Mouse (Mus musculus) heart, postnatal 0 days (tissue): Measurements from ENCODE around the gene Irak1bp1. TPM values are rescaled to one million over a fixed set of nuclear protein-coding genes. Genes with fewer than 3 reads are reported as not detected.
A peak's percentile ranks its signal among the peaks of the same experiment; 100 is the strongest.

Source experiments
- ATAC-seq: fragments of 200-750 bp; cut with Nextera tagmentation; 2 replicates; pipeline ENCODE4 v1.8.0; 2017; ENCODE audit warnings: low read depth, moderate number of reproducible peaks, moderate library complexity; ENCODE audit not compliant: insufficient read depth
- DNase-seq: peaks from one replicate; pipeline ENCODE4 v3.0.0-alpha.2; 2016; ENCODE audit warnings: low spot score
- H3K27ac ChIP-seq: fragments of 300-500 bp; sonication (generic); 2 replicates; pipeline ENCODE4 v1.5.1; 2014; ENCODE audit warnings: low read depth, mild to moderate bottlenecking
- H3K27me3 ChIP-seq: fragments of 300-500 bp; sonication (generic); 2 replicates; pipeline ENCODE4 v1.6.1; 2014; ENCODE audit warnings: low read length, mixed read lengths; ENCODE audit not compliant: control insufficient read depth, insufficient read depth
- H3K36me3 ChIP-seq: fragments of 300-500 bp; sonication (generic); replicated peaks from 2 replicates; pipeline ENCODE4 v1.6.1; 2014; ENCODE audit warnings: low read length, mixed read lengths; ENCODE audit not compliant: control insufficient read depth, insufficient read depth
- H3K4me1 ChIP-seq: fragments of 300-500 bp; sonication (generic); 2 replicates; pipeline ENCODE4 v1.6.1; 2014; ENCODE audit warnings: antibody characterized with exemption; ENCODE audit not compliant: control insufficient read depth, insufficient read depth
- H3K4me2 ChIP-seq: fragments of 300-500 bp; sonication (generic); 2 replicates; pipeline ENCODE4 v1.6.1; 2014; ENCODE audit warnings: low read depth, mild to moderate bottlenecking, low read length, moderate library complexity
- H3K4me3 ChIP-seq: fragments of 300-500 bp; sonication (generic); 2 replicates; pipeline ENCODE4 v1.5.1; 2014; ENCODE audit warnings: low read depth, low read length
- H3K9ac ChIP-seq: fragments of 300-500 bp; sonication (generic); replicated peaks from 2 replicates; pipeline ENCODE4 v1.6.1; 2014; ENCODE audit warnings: low read depth, low read length, mixed read lengths
- H3K9me3 ChIP-seq: fragments of 300-500 bp; sonication (generic); replicated peaks from 2 replicates; pipeline ENCODE4 v1.6.1; 2016; ENCODE audit warnings: low read length; ENCODE audit not compliant: control insufficient read depth
- CTCF ChIP-seq: IDR thresholded peaks from 2 replicates; pipeline ENCODE4 v1.5.1; 2016; ENCODE audit warnings: antibody characterized with exemption, control low read depth, low read depth
- EP300 ChIP-seq: IDR thresholded peaks from 2 replicates; pipeline ENCODE4 v1.6.1; 2016; ENCODE audit warnings: antibody characterized with exemption, low read depth
- WGBS: fragments of 180-500 bp; shearing (Covaris S2); extraction: QIAGEN DNeasy Blood & Tissue Kit; methylation state at CpG from one replicate; pipeline ENCODE4 v1.1.7; 2014; 5-methylcytosine and 5-hydroxymethylcytosine counted together
- polyA plus RNA-seq: library from polyadenylated mRNA; unstranded; fragments of >200 nt; fragmentation: Nextera tagmentation; extraction: Ambion mirVana; gene quantifications from 2 replicates; pipeline ENCODE4 v1.2.1, GENCODE M21; 2015
- total RNA-seq: library from RNA; depleted of rRNA; stranded (reverse); fragments of >200 nt; gene quantifications from 2 replicates; pipeline ENCODE4 v1.2.3, GENCODE M21; 2014; ENCODE audit warnings: low replicate concordance

The Irak1bp1 gene
- total and polyA plus RNA-seq, 2 experiments from 2014 or later, result 8.6 to 12.4 TPM

- WGBS, result 64% methylated on average over 12 of the region's 12 CpGs
- Histone ChIP-seq H3K4me1 (no peaks in the 10 kb centered on the region), H3K9ac (no peak overlapping the region), H3K9me3 (no peaks in the 10 kb centered on the region), H3K27me3 (no peaks in the 10 kb centered on the region), H3K4me2 (no peak overlapping the region), H3K36me3 (no peaks in the 10 kb centered on the region), H3K4me3 (no peak overlapping the region), H3K27ac (no peak overlapping the region)
- no peak for TF ChIP-seq EP300
- no peak for TF ChIP-seq CTCF
- DNase-seq (no peak), ATAC-seq (no peak)
These were observed 17.0 kb upstream of the Irak1bp1 start for GRCm38 (mm10) chr9:82812172-82812963.

GRCm38 (mm10) chr9:82814536-82814935 lies 14.8 kb upstream of the Irak1bp1 start:
- DNase-seq (no peak), ATAC-seq (no peak)
- 55% methylated on average over 3 of the region's 3 CpGs for WGBS
- peak; percentile 30 for TF ChIP-seq CTCF
- no peak for TF ChIP-seq EP300
- Histone ChIP-seq H3K4me2 (no peak overlapping the region), H3K9me3 (no peaks in the 10 kb centered on the region), H3K4me3 (no peak overlapping the region), H3K36me3 (no peaks in the 10 kb centered on the region), H3K4me1 (no peaks in the 10 kb centered on the region), H3K27me3 (no peaks in the 10 kb centered on the region), H3K27ac (no peak overlapping the region), H3K9ac (no peak overlapping the region)

GRCm38 (mm10) chr9:82815257-82815785 lies 14.0 kb upstream of the Irak1bp1 start:
- no peaks in the 10 kb centered on the region for H3K9me3 ChIP-seq
- H3K27ac ChIP-seq, result no peak overlapping the region
- no peaks in the 10 kb centered on the region for H3K4me1 ChIP-seq
- H3K9ac ChIP-seq, result no peak overlapping the region
- no peak overlapping the region for H3K4me2 ChIP-seq
- no peak for ATAC-seq
- no peak overlapping the region for H3K4me3 ChIP-seq
- no peak for TF ChIP-seq CTCF
- no peak for TF ChIP-seq EP300
- DNase-seq, result no peak
- no peaks in the 10 kb centered on the region for H3K36me3 ChIP-seq
- no peaks in the 10 kb centered on the region for H3K27me3 ChIP-seq

GRCm38 (mm10) chr9:82826426-82826825 lies 2.9 kb upstream of the Irak1bp1 start:
- 87% methylated on average over 6 of the region's 6 CpGs for WGBS
- no peak for DNase-seq
- Histone ChIP-seq H3K4me1 (no peaks in the 10 kb centered on the region), H3K27ac (no peak overlapping the region), H3K27me3 (no peaks in the 10 kb centered on the region), H3K9me3 (no peaks in the 10 kb centered on the region), H3K4me2 (no peak overlapping the region), H3K9ac (no peak overlapping the region), H3K4me3 (no peak overlapping the region), H3K36me3 (no peaks in the 10 kb centered on the region)
- TF ChIP-seq EP300, result no peak
- TF ChIP-seq CTCF, result no peak
- ATAC-seq, result no peak

GRCm38 (mm10) chr9:82829693-82830430 lies 522 bp downstream of the Irak1bp1 start:
- H3K4me2 ChIP-seq, result peak overlapping the region; percentile 72
- ATAC-seq, result peak; percentile 90

More at GRCm38 (mm10) chr9:82829693-82830430, 522 bp downstream of the Irak1bp1 start:
- Histone ChIP-seq H3K9ac (peak overlapping the region; percentile 58), H3K4me1 (no peaks in the 10 kb centered on the region), H3K27ac (peak overlapping the region; percentile 56), H3K36me3 (no peaks in the 10 kb centered on the region), H3K4me3 (peak overlapping the region; percentile 75), H3K9me3 (no peaks in the 10 kb centered on the region), H3K27me3 (no peaks in the 10 kb centered on the region)
- under 1% methylated on average over 65 of the region's 65 CpGs for WGBS
- DNase-seq, result peak; percentile 84
- no peak for TF ChIP-seq CTCF
- no peak for TF ChIP-seq EP300
